Mouse (Mus musculus) frontal cortex, postnatal 25 days (tissue): Measurements from ENCODE around the gene Zfp146.
A peak's percentile ranks its signal among the peaks of the same experiment; 100 is the strongest.
"Not testable (repeated sequence)": the region's sequence is repeated elsewhere in the genome, so short reads cannot be mapped to it uniquely, and the experiment has no call there.

Experiments
- DNase-seq, 2 experiments: peaks; one replicate each; pipeline ENCODE4 v3.0.0; 2022; ENCODE audit warnings: low spot score in 2 of 2

The Zfp146 gene

DNA sequence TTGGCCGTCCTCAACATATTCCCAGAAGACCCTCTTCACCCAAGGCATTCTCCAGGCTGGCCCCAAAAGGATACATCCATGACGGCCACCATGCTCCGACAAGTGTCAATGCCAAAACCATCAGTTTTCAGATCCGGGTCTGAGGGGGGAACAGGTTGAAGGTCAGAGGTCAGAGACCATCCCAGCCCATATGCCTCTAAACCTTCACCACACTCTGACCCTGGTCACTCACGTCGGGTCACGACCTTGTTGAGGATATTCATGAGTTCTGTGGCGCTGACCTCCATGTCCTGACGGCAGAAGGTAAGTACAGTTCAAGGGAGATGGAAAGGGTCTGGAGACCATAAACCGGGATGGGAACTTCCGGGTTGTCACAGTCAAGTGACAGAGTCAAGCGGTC is 22.5 kb upstream of the Zfp146 start:
- no peak for DNase-seq

DNA sequence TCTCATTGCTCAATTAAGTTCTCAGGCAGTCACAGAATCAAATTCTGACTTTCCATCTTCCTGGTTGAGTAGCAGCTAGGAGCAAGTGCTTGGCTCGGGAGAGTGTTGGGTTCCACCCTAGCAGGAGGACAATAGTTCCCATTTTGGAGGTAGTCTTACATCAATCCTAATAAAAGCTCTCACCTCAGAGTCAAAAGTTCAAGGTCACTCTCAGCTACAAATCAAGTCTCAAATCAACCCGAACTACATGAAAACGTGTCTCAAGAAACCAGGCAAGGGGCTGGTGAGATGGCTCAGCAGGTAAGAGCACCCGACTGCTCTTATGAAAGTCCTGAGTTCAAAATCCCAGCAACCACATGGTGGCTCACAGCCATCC is 19.6 kb upstream of the Zfp146 start:
- DNase-seq: no peak

DNA sequence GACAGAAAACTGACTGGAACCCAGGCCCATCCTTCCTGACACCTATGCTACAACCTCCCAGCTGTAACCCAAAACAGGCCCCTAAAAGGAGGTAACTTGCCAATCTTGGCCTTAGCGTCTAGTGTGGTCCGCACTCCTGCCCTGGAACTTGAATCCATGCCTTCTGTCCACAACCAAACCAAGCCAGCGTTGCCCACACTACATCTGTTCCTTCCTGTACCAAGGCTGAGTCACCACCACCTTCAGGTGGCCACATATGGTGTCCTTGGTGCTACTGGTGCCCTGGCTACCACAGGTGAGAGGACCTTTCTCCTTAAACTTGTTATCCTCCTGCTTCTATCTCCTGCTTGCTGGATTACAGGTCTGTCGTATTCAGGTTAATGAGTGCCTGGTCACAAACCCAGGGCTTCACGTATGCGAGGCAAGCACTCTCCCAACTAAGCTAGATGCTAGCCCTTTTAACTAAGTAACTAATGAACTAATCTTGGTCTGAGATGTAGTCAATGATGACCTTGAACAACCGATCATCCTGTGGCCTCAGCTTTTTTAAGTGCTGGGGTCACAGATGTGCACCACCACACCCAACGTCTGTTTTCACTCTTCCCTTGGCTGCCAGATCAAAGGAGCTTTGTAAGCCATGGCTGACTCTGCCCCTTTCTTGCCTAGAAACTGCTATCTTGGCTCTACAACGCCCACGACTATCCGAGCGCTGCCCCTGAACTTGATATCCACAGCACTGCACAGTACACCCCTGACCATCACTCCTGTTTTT is 19.0 kb upstream of the Zfp146 start:
- DNase-seq: no peak

DNA sequence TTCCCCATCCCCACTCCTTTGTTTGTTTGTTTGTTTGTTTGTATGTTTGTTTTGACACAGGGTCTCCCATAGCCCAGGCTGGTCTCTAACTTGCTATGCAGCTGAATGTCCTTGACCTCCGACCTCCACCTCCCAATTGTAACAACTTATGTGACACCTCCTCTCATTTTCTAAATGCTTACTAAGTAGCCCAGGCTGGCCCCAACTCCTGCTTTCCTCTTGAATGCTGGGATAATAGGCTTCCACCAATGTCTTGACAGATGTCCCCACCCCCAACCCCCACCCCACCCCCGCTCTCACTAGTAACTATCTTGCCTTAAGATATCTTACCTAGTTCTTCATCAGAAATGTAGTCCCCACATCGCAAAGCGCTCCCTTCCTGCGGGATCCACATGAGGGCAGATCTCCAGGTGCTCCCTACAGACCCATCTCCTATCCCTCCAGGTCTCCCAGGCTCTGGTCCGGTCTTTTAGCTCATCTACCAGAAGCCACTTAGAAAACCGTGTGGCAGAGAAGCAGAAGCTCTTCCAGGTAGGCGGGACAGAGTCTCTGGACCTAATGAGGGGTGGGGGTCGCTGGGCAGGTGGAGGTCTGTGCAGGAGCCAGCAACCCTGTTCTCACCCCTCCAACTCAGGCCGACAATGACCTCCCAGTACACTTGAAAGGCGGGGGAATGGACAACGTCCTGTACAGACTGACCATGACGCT is 15.2 kb upstream of the Zfp146 start:
- DNase-seq: no peak

DNA sequence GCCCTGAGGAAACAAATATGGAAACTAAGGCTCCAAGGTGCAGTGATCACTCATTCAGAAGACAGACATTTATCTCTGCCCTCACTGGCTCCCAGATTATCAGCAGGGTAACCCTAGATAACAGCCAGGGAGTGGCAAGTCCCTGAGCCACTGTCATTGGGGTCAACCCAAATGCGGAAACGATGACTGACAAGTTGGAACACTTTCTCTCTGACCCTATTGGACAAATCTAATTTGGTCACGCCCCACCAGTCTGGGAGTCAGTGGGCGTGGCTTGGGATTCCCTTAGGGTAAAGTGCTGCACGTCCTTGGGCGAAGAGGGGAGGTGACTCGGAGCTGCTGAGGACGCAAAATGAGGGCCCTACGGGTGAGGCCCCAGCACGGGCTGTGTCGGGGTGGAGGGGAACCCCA is 14.3 kb upstream of the Zfp146 start, which contains the start of gene Cox7a1:
Cox7a1 (plus strand) TSS at position 266 of the 411 bp plus-strand sequence.
- DNase-seq: no peak

DNA sequence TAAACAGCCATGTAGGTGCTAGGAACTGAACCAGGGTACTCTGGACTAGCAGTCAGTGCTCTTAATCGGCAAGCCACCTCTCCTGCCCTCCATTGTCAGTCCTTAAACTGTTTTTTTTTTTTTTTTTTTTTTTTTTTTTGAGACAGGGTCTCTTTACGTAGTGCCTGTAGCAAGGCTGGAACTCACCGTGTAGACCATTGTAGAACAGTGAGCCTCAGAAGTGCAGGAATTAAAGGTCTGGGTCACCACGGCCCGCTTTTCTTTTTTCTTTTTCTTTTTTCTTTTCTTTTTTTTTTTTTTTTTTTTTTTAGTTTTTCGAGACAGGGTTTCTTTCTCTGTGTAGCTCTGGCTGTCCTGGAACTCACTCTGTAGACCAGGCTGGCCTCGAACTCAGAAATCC is 13.6 kb upstream of the Zfp146 start:
- not testable (repeated sequence) for DNase-seq

DNA sequence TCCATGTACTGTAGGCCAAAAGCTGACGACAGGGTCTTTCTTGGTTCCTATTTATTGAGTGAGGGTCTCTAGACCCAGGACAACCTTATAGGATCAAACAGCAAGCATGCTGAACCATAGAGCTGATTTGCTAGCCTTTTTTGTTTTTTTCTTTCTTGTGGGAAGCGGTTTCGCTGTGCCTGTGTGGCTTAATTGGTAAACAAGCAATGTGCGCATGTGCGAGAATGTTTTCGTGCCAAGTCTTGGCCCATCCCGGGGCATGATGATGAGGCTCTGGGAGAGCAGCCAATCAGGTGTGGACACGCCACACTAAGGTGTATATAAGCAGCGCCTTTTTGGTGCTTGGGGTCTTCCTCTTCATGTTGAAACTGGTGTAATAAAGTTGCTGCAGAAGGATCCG is 12.4 kb upstream of the Zfp146 start:
- not testable (repeated sequence) for DNase-seq

DNA sequence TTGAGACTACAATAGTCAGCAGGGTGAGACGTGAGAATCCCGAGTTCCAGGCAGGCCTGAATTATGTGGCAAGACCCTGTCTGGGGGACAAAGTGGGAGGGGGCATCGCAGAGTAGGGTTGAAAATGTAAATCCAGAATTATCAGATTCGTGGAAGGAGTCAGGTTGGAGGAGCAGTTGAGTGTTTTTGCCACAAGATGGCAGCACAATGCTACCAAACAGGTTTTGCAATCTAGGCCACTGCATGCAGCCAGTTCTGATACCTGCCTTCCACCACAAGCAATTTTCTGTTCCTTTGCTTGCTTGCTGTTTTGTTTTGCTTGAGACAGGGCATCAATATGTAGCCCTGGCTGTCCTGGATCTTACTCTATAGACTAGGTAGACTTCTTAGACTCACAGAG is 11.8 kb upstream of the Zfp146 start:
- DNase-seq: peak; percentile 58 to 69

DNA sequence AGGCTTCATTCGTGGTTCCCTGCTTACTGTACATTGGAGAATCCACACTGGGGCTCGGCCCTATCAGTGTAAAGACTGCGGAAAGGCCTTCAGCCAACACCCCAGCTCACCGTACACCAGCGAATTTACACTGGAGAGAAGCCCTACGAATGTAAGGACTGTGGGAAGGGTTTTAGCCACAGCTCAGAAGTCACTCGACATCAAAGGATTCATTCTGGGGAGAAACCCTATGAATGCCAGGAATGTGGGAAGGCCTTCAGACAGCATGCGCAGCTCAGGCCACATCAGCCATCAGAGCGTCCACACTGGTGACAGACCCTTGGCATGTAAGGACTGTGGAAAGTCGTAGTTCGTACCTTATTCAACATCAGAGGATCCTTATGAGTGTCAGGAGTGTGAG is 8.7 kb upstream of the Zfp146 start:
- DNase-seq: no peak

DNA sequence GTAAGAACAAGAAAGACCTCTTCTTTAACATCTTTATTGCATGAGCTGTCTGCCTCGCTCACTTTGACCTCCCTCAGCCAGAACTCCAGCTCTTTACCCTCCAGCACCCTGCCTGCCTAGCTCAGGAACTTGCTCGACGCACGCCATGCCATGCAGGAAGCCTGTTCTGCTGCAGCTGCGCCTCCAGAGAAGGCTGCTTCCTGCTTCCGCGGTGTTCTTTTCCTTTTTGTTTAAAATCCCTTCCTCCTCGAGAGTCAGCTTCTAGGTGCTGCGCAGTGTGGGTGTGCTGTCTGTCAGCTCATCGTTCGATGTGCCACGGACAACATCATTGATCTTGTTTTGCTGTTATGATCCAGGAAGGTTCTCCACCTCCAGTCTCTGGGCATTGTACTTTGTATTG is 6.9 kb upstream of the Zfp146 start:
- DNase-seq: no peak

DNA sequence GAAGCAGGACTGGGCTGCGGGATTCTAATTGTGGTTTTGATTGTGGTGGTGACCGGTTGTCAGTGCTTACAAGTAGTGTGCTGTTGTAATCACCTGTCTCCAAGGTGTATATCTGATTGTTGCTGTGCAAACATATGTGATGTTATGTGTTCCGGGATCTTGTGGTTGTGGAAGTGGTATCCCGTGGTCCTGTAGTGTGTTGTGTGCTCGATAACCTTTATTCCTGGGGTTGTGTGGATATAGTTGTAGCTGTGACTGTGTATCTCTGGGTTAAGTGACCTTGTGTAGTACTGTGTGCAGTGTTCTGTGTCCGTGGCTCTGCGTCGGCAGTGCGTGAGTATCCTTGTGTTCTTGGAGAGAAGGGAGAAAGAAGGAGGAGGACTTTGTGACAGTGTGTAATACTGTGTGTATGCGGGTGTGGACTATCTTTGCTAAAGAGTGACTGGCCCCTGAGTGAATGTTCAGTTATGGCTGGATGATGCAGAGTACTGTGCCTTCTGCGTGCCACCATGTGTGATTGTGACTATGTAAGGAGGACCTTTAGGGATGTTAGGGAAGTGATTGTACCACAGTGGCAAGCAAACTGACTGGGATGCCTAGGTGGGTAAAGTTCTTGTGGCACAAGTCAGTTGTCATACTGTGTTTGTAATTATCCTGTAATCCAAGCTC is 867 bp upstream of the Zfp146 start:
- no peak for DNase-seq

DNA sequence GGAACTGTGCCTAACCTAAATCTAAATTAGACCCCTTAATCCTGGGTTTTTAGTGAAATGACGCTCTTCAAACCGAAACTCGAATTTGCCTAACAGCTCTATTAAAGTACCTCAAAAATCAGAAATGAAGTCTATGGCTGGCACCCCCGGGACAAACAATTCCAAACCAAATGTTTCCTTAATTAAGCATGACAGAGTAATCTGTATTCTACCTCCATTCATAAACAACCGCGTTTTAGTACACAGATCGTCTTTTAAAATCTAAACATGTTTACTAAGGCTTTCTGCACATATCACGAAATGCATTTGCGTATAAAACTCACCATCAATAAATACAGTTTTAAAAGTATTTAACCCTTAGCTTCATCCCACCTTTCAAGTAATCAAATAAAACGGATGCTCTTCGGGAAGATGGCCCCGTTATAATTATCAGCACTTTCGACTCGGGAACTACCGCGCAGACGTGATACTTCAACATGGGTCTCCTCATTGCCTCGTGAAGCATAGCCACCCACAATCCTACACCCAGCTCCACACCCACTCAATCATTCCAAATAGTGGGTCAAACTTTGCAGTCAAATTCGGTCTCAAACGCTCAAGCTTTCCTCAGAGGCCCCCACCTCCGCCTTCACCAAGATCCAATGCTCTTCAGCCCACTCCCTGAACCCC is 502 bp downstream of the Zfp146 start:
- DNase-seq: no peak

DNA sequence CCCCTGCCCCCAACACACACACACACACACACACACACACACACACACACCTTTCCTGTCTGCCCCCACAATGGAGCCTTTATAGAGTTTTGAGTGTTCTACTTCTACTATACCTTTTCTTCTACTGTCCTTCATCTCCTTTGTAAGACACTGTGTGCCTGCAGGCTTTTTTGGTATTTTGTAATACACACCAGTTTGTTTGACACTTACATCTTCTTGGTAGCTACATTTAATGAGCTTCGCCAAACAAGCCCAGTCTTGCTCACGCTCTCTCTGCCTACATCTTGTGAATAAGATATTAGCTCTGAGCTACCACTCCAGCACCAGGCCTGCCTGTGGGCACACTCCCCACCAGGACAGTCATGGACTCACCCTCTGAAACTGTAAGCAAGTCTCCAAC is 4.8 kb downstream of the Zfp146 start:
- no peak for DNase-seq

DNA sequence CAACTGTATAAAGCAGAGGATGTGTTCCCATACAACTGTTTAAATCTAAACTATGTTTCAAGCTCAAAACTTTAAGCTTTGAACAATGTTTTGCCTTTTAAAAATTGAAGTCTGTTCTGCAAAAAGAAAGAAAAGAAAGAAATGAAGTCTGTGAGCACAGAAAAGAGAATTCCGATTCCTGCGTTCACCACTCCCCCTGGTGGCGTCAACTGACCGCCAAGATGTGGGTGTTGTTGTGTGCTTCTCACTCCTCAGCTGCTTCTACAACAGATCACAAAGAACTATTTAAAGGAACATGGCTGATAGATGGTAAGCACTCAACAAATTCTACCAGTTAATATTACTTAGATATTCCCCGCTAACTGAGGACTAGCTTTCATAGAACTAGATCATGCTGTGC is 6.4 kb downstream of the Zfp146 start:
- DNase-seq: no peak

DNA sequence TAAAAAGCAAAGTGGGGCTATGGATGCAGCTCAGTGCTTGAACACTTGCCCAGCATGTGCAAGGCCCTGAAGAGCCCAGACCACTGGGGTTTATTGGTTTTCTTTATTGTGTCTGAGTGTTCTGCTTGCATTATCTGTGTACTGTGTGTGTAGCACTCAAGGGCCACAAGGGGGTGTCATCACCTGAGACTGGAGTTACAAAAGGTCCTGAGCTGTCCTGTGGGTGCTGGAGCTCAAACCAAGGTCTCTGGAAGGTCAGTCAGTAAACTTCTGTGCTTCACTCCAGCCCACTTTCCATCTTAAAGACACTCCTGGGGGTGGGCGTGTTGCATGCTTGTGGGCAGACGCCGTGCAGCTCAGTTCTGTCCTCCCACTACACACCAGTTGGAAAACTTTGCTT is 14.0 kb downstream of the Zfp146 start:
- DNase-seq: no peak

DNA sequence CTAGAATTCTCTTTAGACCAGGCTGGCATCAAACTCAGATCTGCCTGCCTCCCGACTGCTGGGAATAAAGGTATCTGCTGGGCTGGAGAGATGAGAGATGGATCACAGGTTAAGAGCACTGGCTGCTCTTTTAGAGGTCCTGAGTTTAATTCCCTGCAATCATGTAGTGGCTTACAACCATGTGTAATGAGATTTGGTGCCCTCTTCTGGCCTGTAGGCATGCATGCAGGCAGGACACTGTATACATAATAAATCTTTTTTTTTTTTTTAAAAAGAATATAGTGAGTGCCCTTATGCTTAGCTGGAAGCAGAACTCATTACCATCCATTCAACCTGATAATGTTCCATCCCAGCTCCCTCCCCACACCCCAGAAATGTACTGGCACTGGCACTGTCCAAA is 15.5 kb downstream of the Zfp146 start:
- no peak for DNase-seq

DNA sequence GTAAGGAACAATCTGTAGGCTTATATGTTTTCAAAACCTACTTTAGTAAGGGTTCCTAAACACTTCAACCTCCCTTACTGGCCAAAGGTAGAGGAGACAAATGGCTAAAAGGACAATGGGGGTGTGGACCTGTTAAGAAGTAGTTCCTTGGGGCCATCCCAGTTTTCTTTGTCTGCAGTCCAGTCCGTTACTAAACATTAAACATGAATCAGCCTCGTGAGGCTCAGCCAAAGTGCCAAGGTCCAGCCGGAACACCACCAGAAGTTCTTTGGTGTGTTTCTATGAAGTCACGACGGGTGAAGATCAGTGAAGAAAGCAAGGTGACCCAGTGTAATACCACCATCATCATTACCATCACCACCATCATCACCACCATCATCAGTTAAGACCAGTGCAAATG is 22.5 kb downstream of the Zfp146 start:
- DNase-seq: no peak

DNA sequence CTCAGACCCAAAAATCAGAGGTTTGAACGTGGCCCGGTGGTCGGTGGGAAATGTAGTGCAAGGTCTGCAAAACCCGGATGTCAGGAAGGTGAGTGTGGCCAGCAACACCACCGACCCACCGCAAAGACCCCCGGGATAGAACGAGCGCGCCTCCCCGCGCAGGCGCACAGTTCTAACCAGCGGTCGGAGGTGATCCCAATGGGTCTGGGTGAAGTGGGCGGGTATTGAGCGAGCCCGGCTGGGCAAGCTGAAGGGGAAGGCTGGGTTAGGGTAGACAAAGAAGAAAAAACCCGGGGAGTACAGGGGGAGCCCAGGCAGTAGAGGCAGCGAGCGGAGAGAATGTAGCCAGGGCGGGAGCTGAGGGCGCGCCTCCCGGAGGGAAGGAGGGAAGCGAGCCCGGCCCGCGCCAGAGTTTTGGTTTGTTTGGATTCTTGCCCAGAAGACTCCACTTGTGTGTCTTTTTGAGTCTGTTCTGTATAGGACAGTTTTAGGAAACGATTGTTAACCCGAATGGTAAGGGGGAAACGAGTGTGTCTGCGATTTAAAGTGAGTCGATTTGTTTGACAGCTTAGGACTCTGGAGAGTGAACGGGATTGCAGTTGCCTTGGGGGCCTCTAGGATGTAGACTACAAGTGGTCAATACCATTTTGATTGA is 25.9 kb downstream of the Zfp146 start:
- peak; percentile 48 to 67 for DNase-seq

DNA sequence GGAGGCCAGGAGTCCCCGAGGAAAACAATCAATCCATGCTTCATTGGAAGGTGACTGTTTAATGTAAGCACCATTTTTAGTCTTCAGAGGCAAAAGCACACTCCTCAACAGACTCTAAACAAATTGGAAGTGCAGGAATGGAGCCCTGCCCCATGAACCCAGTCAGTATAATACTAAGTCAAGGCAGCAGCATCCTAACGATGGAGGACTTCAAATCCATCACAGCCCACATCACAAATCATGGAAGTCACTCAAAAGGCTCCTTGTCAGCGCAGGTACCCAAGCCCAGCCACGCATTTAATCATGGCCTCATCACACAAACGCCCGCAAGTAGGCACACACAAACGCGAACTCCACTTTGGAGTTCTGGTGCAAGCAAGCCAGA is 26.4 kb downstream of the Zfp146 start:
- DNase-seq: no peak

DNA sequence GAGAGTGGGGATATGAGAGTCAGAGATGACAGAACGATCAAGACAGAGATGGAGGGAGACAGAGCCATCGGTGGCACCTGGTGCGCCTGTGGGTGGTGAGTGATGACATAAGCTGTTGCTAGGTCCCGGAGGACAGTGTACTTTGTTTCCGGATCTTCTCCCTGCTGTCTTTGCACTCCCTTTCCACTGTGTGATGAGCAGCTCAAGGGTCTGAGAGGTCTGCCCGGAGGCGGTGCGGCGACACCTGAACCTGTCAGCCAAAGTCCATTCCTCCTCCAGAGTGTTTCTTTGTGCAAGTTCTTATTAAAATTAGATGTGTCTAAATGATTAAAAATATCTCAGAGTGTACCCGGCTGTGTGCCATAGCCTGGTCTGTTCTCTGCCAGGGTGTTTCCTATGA is 32.7 kb downstream of the Zfp146 start:
- DNase-seq: no peak

DNA sequence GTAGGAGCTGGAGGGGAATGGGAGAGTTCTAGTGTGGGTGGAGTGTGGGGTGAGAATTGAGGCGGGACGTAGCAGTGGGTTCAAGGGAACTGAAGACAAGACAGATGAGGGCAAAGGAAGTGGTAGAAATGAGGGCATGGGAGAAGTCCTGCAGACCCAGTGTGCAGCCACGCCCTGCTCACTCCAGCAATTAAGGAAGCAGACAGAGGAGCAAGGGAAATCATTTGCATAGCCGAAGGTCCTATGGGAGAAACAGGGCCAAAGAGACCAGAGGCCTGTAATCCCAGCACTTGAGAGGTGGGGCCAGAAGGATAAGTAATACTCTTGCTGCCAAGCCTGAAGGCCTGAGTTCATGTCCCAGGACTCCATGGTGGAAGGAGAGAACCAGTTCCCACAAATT is 37.2 kb downstream of the Zfp146 start:
- no peak for DNase-seq

DNA sequence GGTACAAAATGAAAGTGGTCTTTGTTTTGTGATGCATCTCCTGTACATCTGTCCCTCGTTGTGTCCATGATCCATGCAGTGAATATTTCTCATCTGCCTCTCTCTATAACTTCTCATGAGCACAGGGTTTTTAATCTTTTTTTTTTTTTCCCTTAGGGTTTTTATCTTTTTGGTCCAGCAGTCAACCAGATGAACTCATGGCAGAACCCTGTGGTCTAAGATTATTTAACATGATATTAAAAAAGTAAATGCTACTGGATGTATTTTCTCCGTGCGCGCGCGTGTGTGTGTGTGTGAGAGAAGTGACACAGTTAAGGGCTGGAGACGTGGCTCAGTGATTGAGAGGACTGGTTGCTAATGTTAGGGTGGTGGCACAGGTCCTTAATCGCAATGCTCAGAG is 39.6 kb downstream of the Zfp146 start:
- DNase-seq: no peak
